Mouse (Mus musculus) cerebellum, adult 18-20 months (tissue): Measurements from ENCODE around the gene Nupr1.

Experiments
- DNase-seq, 2 experiments: peaks; one replicate each; pipeline ENCODE4 v3.0.0; 2021

Nupr1 gene

GRCm38 (mm10) chr7:126594862-126595561, 35.6 kb downstream of the Nupr1 start, which contains the start of gene Il27:
TSS of gene Il27 (minus strand) at chr7:126594941.
- DNase-seq = no peak

GRCm38 (mm10) chr7:126587779-126588178, 42.9 kb downstream of the Nupr1 start:
- DNase-seq = no peak

GRCm38 (mm10) chr7:126586839-126587238, 43.8 kb downstream of the Nupr1 start:
- DNase-seq = no peak

DNA sequence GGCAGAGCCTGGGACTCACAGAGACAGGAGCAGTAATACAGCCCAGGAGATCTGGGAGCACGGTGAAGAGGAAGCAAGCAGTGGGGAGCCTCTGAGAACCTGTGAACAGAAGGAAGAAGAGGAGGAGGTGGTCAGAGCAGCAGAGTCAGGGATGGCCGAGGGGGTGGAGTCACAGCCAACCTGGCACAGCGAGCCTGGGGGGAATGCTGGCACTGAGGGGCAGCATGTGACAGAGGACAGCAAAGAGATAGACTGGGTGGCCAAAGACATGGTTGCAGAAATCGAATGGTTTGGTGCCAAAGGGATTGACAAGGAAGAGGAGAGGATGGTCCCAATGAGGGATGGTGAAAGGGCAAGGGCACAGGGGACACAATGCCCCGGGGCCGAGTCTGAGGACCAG, 44.9 kb downstream of the Nupr1 start, which contains the start of gene Cln3:
Cln3 (minus strand) TSS at position 101 of the 400 bp plus-strand sequence.
- DNase-seq = no peak

DNA sequence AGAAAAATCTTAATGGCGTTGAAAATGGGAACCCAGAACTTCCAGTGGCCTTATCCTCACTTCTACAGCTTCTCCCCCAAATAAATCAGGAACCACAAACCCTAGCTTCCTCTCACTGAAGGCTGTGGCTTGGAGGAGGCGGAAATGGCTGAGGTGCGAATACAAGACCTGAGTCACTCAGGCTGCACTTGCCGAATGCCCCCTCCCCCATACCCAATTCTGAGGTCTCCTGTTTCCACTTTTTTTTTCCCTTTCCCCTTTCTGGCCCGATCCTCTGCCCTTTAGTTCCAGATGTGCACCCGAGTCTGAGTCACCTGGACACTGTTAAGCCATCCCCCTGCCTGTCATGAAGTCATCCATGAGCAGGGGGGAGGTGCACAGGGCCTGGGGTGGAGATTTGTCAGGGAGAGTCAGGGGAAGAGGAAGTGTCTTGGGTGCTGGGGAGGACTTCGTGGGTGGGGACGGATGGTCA, 46.1 kb downstream of the Nupr1 start, which contains the start of gene Apobr:
Apobr (plus strand) TSS at position 437 of the 472 bp plus-strand sequence.
- no peak for DNase-seq

GRCm38 (mm10) chr7:126583761-126584160, 46.9 kb downstream of the Nupr1 start:
- DNase-seq = no peak

DNA sequence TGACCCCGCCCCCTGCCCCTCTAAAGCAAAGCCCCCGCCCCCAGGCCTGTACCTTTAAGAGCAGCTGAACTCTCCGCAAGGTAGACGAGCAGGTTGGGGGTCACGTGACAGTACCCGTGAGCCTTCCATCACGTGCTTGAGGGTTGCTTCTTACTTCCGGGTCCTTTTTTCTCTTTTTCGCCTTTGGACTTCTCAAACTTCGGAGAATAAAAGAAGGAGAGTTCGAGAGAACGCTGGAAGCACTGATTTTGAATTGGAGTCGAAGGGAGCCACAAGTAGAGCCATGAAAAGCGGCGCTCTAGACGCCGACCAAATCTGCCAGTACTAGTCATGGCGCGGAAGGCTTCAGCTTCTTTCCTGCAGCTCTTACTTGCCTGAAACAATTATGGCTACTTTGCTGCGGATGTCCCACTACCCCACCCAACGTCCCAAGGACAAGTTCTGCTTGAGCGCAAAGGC, 47.4 kb downstream of the Nupr1 start:
- peak; percentile 85 to 92 for DNase-seq

GRCm38 (mm10) chr7:126582759-126583158, 47.9 kb downstream of the Nupr1 start:
- peak; percentile 49 to 50 for DNase-seq

- no peak for DNase-seq
These were observed 49.0 kb downstream of the Nupr1 start for GRCm38 (mm10) chr7:126581661-126582060.

DNA sequence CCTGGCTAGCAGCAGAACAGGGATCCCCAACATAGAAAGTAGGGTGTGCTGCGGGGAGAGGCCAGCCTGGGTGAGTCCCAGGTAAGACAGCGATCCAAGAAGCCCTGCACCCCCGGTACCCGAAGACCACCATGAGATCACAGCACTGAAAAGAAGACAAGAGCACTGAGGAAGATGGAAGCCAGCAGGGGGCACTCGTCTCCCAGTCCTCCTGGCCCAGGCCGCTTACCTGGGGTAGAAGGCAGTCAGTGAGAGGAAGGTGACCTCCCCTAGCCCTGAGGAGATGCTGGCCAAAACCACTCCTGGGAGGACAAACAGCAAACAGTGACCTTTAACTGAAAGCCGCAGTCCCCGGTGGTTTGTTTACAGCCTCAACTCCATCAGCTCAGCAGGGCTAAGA, 51.5 kb downstream of the Nupr1 start:
- peak; percentile 32 to 53 for DNase-seq

- peak in 1 of 2 experiments; percentile 28 for DNase-seq
These were observed 53.7 kb downstream of the Nupr1 start for GRCm38 (mm10) chr7:126576946-126577345.
